Mouse (Mus musculus) retina, postnatal 1 day (tissue): ENCODE results near the gene Olfr768.
A peak's percentile ranks its signal among the peaks of the same experiment; 100 is the strongest.
"Not testable (repeated sequence)": the region's sequence is repeated elsewhere in the genome, so short reads cannot be mapped to it uniquely, and the experiment has no call there.

Source experiments
- DNase-seq: peaks from one replicate; pipeline ENCODE4 v3.0.0-alpha.2; 2012

Gene Olfr768

GRCm38 (mm10) chr10:129099275-129099674 is at the start of gene Olfr768:
TSS of gene Olfr768 (minus strand) at chr10:129099375.
- no peak for DNase-seq

- DNase-seq, result peak; percentile 49
These were observed 39.7 kb upstream of the Olfr768 start, which contains the start of gene Olfr770 for GRCm38 (mm10) chr10:129138898-129139297. TSS of gene Olfr770 (minus strand) at chr10:129138998.

DNA sequence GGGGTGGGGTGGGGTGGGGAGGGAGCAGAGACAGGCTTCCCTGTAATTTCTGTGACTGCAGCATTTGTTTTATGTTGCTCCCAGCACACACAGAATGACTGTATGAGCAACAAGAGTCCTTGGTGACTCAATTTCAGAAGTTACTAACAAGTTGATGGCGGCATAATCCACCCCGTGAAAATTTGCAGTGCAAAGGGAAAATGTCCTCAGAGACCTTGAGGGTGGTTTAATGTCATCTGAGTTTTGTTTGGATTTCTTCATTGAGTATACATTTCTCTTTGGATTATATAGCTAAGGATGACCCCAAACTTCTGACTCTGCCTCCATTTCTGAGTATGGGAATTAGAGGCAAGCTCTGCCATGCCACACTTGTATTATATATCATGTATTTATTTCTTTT is 18.6 kb upstream of the Olfr768 start, which contains the start of gene Olfr769:
Gene Olfr769, minus strand, starts transcription at position 101 of the 400 bp plus-strand sequence.
- DNase-seq, result no peak

DNA sequence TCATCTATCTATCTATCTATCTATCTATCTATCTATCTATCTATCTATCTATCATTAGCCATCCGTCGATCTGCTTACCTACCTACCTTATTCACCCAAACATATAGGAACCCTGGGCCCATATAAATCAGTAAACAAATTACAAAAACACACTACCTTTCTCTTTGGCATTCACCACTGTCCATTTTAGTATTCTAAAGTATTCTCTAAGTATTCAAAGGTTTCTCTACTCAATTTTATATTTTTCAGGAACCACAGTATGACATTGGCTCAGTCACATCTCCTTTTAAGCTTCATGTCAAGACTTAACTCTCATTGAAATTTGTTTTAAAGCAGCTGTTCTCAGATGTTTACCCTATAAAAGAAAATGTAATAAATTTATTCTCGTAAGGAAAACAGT is 16.0 kb upstream of the Olfr768 start:
- DNase-seq, result no peak

GRCm38 (mm10) chr10:129101231-129101630 is 2.1 kb upstream of the Olfr768 start:
- no peak for DNase-seq

DNA sequence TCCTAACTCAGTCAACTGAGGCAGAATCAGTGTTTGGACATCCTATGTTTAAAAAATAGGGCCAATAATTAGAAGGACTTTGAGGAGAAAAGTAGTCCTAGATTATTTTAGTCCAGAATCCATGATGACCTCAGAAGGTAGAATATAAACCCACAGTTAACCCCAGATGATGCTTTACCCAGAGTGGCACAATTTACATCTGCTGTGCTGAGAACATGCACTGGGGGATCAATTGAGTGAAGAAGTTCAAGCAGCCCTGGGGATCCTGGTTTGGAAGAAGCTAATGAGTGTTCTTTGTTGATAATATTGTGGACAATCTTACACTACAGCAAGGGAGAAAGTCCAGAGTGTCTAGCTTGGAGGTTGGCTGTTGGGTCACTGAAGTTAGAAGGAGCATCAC is 16.4 kb downstream of the Olfr768 start, which contains the start of gene Olfr767:
Gene Olfr767, minus strand, starts transcription at position 101 of the 400 bp plus-strand sequence.
- DNase-seq, result not testable (repeated sequence)

DNA sequence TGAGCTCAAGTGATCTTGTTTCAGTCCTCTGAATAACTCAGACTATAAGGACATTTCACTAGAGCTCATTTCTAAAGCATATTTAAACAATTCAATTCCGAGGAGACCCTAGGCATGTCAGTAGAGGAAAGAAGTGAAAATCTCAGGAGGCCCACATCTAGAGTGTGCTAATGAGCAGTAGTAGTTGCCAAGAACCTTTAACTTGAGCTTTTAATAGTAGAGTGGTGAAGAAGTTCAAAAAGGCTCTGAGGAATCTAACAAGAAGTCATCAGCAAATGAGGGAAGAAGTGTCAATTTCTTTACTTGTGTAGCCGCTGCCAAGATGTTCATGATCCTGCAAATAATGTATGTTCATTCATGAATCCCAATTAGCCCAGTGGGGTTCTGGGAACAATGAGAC is 30.3 kb downstream of the Olfr768 start, which contains the start of gene Olfr766-ps1:
Gene Olfr766-ps1, minus strand, starts transcription at position 101 of the 400 bp plus-strand sequence.
- no peak for DNase-seq

GRCm38 (mm10) chr10:129049898-129050297 is 49.3 kb downstream of the Olfr768 start, which contains the start of gene Olfr765:
TSS of gene Olfr765 (minus strand) at chr10:129049998.
- not testable (repeated sequence) for DNase-seq
